Mouse (Mus musculus): ENCODE data around the gene Ptger4. TPM values are rescaled to one million over a fixed set of nuclear protein-coding genes. Genes with fewer than 3 reads are reported as not detected.

Gene Ptger4
- total and polyA plus RNA-seq, 3 experiments = 3.5 to 5.7 TPM; not detected in 1

- Histone ChIP-seq H3K9me3 (replicated peaks; ENCODE audit: insufficient read depth, low read length) (no peaks in the 10 kb centered on the region), H3K4me3 (ENCODE audit: control insufficient read depth in 1 of 2, insufficient read depth in 1 of 2, low read depth in 2 of 2, low read length in 2 of 2) (no peak overlapping the region), H3K4me1 (ENCODE audit: control insufficient read depth in 1 of 2, insufficient read depth in 2 of 2, low read length in 2 of 2) (no peaks in the 10 kb centered on the region), H3K9ac (ENCODE audit: control insufficient read depth, low read depth, low read length, poor library complexity, severe bottlenecking) (no peak overlapping the region), H3K27me3 (ENCODE audit: control insufficient read depth in 1 of 2, insufficient read depth in 2 of 2, low read length in 2 of 2) (no peaks in the 10 kb centered on the region), H3K79me2 (ENCODE audit: control insufficient read depth, insufficient read depth, low read length, poor library complexity) (no peaks in the 10 kb centered on the region), H3K36me3 (ENCODE audit: control insufficient read depth in 1 of 2, insufficient read depth in 2 of 2, low read length in 2 of 2) (no peaks in the 10 kb centered on the region; a peak in 1 of 4 replicates), H3K27ac (ENCODE audit: control insufficient read depth, low read depth, low read length) (no peak overlapping the region)
- no peak for DNase-seq (ENCODE audit: low read depth, low spot score)
- TF ChIP-seq MAFK (IDR thresholded peaks at IDR 0.05; ENCODE audit: borderline replicate concordance, low read depth, low read length) = no peak
- no peak for TF ChIP-seq POLR2AphosphoS5 (IDR thresholded peaks at IDR 0.05; ENCODE audit: borderline replicate concordance, low read depth, low read length)
- no peak for TF ChIP-seq MAX (IDR thresholded peaks at IDR 0.05; ENCODE audit: low read length)
- no peak for TF ChIP-seq TAL1 (IDR thresholded peaks at IDR 0.05; ENCODE audit: low read length)
- no peak for TF ChIP-seq MAZ (IDR thresholded peaks at IDR 0.05; ENCODE audit: low read depth, low read length)
- no peak for TF ChIP-seq MYC (IDR thresholded peaks at IDR 0.05; ENCODE audit: low read depth, low read length)
- TF ChIP-seq TBP (IDR thresholded peaks at IDR 0.05; ENCODE audit: low read depth, low read length) = no peak
- no peak for TF ChIP-seq MXI1 (IDR thresholded peaks at IDR 0.05; ENCODE audit: low read depth, low read length)
- TF ChIP-seq EP300 (IDR thresholded peaks at IDR 0.05; ENCODE audit: low read depth in 1 of 2, low read length in 2 of 2) = no peak
- no peak for TF ChIP-seq NELFE (IDR thresholded peaks at IDR 0.05; ENCODE audit: low read depth, low read length)
- no peak for TF ChIP-seq USF1 (IDR thresholded peaks at IDR 0.05; ENCODE audit: low read depth, low read length)
- no peak for TF ChIP-seq ZNF384 (IDR thresholded peaks at IDR 0.05; ENCODE audit: low read depth, low read length)
- no peak for TF ChIP-seq NRF1 (IDR thresholded peaks at IDR 0.05; ENCODE audit: insufficient read depth, low read depth, low read length, poor library complexity, severe bottlenecking)
- no peak for TF ChIP-seq ETS1 (IDR thresholded peaks at IDR 0.05; ENCODE audit: low read depth, low read length)
- no peak for TF ChIP-seq JUND (IDR thresholded peaks at IDR 0.05; ENCODE audit: low read depth, low read length)
- no peak for TF ChIP-seq GABPA (IDR thresholded peaks at IDR 0.05; ENCODE audit: low read depth, low read length)
- TF ChIP-seq ZMIZ1 (IDR thresholded peaks at IDR 0.05; ENCODE audit: low read depth, low read length) = no peak
- TF ChIP-seq CHD1 (IDR thresholded peaks at IDR 0.05; ENCODE audit: low read depth, low read length) = no peak
Measured at GRCm38 (mm10) chr15:5220491-5220890, 23.5 kb downstream of the Ptger4 start.

DNA sequence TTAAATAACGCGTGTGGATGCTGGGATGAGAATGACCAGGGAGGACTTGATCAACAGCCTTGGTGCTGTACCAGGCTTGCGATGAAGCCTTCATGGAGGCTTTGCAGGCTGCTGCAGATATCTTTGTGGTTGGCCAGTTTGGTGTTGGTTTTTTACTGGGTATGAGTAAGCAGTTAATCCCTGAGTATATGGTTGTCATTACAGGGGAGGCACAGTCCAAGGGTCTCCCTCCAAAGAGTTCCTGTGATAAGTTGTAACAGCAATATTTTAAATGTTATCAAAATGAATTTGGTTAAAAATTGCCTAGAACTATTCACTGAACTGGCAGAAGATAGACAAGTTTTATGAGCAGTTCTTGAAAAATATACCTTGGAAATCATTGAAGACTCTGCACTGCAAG, 34.9 kb downstream of the Ptger4 start:
- no peak for DNase-seq (ENCODE audit: low read depth, low spot score)
- Histone ChIP-seq H3K79me2 (ENCODE audit: control insufficient read depth, insufficient read depth, low read length, poor library complexity) (no peaks in the 10 kb centered on the region), H3K9me3 (replicated peaks; ENCODE audit: insufficient read depth, low read length) (no peaks in the 10 kb centered on the region), H3K36me3 (ENCODE audit: control insufficient read depth in 1 of 2, insufficient read depth in 2 of 2, low read length in 2 of 2) (peaks cover 0 to 15% of the 10 kb centered on the region in 2 experiments; a peak in 2 of 4 replicates), H3K9ac (ENCODE audit: control insufficient read depth, low read depth, low read length, poor library complexity, severe bottlenecking) (no peak overlapping the region), H3K4me3 (ENCODE audit: control insufficient read depth in 1 of 2, insufficient read depth in 1 of 2, low read depth in 2 of 2, low read length in 2 of 2) (no peak overlapping the region), H3K4me1 (ENCODE audit: control insufficient read depth in 1 of 2, insufficient read depth in 2 of 2, low read length in 2 of 2) (peaks cover 0 to 6% of the 10 kb centered on the region in 2 experiments; a peak in 2 of 4 replicates), H3K27ac (ENCODE audit: control insufficient read depth, low read depth, low read length) (no peak overlapping the region), H3K27me3 (ENCODE audit: control insufficient read depth in 1 of 2, insufficient read depth in 2 of 2, low read length in 2 of 2) (no peaks in the 10 kb centered on the region)
- no peak for TF ChIP-seq NRF1 (IDR thresholded peaks at IDR 0.05; ENCODE audit: insufficient read depth, low read depth, low read length, poor library complexity, severe bottlenecking)
- no peak for TF ChIP-seq ELF1 (IDR thresholded peaks at IDR 0.05; ENCODE audit: low read depth, low read length)
